Mouse (Mus musculus): ENCODE results near the gene Hoxb5. TPM values are rescaled to one million over a fixed set of nuclear protein-coding genes. Genes with fewer than 3 reads are reported as not detected.

Gene Hoxb5
- polyA plus RNA-seq, 1 experiment, result not detected

DNA sequence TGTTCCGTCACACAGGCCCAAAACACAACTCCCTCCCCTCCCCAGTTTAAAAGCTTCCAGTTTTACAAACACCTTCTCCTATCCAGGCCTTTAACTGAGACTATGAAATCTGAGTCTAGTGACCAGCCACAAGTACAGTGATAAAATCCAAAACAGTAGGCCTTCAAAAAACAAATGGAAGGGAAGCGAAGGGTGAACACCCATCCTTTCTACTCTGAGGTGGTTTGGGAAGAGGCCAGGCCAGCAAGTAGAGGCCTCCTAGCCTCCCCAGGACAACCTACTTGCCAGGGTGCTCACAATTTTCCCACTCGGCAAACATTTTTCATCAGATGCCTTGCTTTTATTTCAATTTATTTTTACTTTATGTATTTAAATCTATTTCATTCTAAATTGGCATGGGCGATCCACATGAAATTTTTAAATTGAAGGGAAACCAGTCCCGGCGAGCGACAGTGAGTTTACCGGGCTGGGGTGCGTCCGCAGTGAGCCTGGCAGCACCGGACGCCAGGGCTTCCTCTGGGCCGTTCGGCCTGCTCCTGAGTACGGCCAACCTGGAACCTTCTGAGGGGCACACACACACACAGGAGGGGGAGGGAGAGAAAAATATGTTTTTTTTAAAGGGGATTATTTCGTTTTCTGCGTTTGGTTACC is 12.3 kb upstream of the Hoxb5 start:
- no peak for TF ChIP-seq GATA1 (IDR thresholded peaks at IDR 0.05; ENCODE audit: low read length)

DNA sequence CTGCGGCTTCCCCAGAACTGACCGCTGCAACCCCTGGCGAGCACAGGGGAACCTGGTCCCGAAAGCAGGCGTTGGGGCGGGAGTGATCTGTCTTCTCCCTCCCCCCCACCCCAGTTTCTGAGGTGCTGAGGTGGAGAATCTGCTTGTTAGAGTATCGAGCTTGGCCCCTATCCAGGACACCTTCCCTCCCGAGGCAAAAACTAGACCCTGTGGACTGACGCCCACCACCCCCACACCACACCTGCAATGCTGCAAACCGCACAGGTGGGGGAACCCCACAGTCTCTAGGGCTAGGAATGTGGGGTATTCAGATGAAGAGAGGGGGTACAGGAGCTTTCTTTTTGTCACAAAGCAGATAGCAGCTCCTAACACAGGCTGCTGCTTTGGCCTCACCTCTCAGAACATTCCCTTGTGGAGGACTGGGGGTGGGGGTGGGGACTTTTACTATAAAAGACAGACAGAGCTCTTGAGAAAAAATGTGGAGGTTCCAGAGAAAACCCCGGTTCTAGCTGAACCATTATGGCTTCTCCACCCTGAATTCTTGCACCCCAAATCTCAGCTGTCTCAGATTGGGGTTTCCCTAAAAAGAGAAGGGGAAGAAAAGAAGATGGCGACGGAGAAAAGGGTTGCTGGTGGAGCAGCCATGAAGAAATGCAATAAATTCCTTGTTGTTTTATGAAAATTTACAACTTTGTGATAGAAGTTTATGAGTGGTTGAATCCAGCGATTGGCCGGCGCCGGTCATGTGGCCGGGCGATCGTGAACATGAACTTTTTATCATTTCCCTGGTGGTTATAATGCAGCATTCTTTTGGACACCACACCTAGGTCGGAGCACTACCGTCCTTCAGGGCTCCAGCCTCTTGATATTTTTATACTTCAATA is 11.2 kb upstream of the Hoxb5 start, which contains the start of gene Hoxb6:
Hoxb6 (plus strand) TSS at position 796 of the 884 bp plus-strand sequence.
- TF ChIP-seq GATA1 (IDR thresholded peaks at IDR 0.05; ENCODE audit: low read length), result no peak

DNA sequence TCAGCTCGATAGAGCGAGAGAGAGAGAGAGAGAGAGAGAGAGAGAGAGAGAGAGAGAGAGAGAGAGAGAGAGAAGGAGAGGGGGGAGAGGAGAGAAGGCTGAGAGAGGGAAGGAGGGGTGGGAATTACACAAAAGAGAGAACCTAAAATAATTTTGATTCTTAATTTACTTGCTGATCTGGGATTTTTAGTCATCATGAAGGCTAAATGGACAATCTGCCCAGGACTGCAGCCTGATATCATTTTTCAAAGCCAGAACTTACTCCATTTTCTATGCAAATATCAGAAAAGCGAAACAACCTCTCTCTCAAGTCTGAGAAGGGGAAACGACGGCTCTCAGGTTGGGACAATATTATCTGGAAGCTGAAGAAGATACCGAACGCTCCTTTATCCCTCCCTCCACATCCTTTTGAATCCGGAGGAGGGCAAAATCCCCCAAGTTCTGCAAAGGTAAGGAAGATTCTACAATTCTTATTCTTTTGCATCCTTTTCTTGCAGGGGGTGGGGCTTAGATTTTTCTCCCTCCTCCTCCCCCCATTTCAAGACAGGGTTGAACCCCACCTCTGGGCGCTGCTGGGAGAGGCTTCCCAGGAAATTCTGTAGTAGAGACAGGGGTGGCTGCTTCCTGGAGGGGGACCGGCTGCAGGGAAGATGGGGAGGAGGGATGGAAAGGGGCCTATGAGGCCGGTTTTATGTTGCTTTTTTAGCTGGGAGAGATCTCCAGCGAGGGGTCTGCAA is 10.4 kb upstream of the Hoxb5 start:
- TF ChIP-seq GATA1 (IDR thresholded peaks at IDR 0.05; ENCODE audit: low read length), result no peak

DNA sequence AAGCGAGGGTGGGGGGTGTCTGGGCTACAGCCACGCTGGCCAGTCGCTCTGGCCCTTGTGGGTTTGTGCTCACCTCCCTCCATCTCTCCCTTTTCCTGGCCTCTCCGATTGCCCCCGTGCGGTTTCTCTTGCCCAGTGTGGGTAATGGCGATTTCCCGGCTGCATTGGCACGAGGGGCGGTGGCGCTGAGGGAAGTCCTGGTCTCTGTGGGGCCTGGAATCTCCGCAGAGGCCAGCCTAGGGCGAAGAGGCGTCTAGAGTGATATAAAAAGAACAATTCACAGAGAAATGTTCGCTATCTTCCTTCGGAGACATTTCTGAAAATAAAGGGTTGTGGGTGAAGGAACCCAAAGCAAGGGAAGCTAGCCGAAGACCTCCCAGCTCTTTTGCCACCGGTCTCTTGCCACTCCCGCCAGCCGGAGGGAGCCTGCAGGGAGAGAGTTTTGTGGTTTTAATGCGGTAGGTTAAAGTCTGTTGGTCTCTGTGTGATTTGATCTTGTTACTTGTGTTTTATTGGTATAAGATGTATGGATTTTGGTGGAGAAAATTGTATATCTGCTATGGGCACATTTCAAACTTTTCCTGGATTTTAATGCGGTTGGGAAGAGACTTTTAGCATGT is 9.7 kb upstream of the Hoxb5 start:
- no peak for TF ChIP-seq GATA1 (IDR thresholded peaks at IDR 0.05; ENCODE audit: low read length)

DNA sequence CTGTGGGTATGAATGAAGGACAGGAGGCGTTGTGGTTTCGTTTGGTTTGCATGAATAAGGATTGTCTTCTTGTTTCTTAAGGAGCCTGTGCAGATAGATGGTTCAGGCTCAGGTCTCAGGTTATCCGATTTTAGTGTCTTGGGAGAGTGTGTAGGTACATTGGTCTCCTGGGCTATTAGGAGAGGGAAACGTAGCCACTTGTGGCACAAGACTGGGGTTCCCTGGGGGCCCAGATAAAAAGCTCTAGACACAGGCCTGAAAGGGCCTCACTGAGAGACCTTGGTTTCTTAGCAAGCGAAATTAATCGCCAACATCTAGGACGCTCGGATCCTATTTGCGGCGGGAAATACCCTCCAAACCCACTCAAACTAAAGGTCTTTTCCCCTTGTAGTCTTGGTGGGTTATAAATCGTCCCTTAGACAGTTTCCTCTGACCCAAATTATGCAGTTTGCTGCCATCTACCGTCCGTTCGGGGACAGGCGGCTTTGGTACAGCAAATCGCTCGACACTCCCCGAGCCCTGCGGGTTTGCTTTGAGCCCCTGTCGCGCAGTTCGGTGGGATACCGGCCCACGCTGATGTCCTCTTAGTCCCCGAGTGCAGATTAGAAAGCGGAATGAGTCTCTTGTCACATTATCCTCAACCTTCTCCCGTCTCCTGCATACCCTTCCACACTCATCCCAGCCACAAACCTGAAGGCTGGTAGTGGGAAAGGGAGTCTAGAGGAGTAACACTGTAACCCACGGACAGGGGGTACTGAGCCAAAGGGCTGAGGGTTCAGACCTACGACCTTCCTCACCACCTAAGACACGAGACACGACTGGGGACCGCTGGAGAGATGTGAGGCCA is 8.7 kb upstream of the Hoxb5 start:
- no peak for TF ChIP-seq GATA1 (IDR thresholded peaks at IDR 0.05; ENCODE audit: low read length)

DNA sequence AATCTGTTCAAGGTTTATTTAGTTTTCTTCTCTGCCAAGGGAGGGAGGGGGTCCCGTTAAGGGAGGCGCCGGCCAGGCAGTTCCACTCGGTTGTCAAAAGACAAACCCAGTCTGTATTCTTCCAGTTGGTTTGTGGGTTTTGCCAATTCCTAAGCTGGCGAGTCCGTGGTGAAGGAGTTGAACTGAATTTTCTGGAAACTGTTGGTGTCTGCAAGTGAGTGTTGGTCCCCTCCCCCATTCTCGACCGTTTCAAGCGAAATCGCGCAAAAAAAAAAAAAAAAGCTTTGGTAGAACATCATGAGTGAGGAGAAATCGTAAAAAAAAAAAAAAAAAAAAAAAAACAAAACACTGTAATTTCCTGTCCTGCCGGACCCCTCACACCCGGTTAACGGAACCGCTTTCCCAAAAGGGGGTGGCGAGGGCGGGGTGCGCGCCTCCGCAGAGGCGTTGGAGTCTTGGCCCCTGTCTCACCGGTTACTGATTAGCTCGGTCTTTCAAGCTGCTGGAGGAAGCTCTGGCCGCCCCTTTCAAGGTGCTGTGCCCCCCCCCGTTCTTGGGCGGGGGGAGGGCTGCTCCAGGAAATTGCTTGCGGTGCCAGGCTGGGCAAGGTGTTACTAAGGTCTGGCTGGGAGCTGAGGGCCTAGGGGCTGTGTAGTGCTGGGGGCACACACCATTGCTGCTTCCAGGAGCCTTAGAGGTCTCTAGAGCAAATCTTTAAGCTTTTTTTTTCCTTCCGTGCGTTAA is 7.9 kb upstream of the Hoxb5 start:
- TF ChIP-seq GATA1 (IDR thresholded peaks at IDR 0.05; ENCODE audit: low read length), result no peak

DNA sequence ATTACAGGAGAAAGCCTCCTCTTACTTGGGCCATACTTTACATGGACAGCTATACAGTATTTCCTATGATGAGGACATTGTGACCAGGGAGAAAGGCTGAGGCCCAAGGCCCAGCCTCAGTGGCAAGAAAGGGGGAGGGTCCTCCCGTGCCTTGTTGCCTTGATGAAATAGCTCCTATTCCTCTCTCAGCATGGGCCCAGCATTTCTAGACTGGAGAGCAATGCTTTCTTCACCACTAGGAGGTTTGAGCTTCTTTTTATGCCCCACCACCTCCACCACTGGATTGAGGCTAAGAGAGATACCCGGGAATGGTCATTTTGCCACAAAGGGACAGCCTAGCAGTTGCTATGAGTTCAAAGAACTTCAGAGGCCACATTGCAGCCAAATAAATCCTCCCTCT is 6.1 kb upstream of the Hoxb5 start:
- TF ChIP-seq GATA1 (IDR thresholded peaks at IDR 0.05; ENCODE audit: low read length), result no peak

DNA sequence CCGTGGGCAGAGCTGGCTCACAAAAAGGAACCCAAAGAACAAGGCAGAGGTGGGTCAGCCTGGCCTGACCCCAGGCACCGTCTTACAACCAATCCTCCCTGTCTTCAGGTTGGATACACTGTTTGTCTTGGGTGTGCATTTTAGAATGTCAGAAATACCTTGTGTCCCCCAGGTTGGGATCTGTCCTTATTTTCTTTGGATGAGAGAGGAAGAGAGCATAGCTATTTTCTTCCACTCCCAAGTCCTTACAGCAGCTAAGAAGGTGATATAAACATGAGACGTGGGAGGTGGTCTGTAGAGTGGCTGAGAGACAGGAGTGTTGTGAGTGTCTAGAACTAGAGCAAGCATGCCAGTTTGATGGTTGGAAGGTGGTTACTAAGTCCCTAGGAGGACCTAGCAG is 5.7 kb upstream of the Hoxb5 start:
- TF ChIP-seq GATA1 (IDR thresholded peaks at IDR 0.05; ENCODE audit: low read length), result no peak

DNA sequence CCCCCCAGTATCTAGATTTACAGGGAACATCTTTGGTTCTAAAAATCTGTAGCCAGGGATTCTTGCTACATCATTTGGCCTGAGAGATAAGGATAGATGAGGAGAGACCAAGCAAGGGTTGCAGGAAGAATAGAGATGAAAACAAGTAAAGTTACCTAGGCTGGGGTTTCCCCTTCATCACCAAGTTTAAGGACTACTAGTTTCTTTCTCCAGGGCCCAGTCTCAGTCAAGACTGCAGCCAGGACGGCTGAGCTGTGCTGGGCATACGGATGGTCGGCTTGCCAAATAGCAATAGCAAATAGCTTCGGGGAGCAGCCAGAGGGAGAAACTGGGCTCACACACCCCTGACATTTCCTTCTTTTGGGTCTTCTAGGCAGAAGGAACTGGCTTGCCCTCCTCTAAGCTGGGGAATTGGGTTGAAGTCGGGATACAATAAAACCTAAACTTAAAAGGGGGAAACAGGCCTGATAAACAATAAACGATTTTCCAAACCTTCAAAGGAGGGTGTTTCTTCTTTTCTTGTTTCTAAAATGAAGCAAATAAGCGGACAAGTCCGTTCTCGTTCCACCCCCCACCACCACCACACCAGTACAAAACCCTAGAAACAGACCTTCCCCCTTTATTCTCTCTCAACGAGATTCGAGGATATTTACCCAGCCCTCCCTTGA is 5.0 kb upstream of the Hoxb5 start:
- no peak for TF ChIP-seq GATA1 (IDR thresholded peaks at IDR 0.05; ENCODE audit: low read length)

DNA sequence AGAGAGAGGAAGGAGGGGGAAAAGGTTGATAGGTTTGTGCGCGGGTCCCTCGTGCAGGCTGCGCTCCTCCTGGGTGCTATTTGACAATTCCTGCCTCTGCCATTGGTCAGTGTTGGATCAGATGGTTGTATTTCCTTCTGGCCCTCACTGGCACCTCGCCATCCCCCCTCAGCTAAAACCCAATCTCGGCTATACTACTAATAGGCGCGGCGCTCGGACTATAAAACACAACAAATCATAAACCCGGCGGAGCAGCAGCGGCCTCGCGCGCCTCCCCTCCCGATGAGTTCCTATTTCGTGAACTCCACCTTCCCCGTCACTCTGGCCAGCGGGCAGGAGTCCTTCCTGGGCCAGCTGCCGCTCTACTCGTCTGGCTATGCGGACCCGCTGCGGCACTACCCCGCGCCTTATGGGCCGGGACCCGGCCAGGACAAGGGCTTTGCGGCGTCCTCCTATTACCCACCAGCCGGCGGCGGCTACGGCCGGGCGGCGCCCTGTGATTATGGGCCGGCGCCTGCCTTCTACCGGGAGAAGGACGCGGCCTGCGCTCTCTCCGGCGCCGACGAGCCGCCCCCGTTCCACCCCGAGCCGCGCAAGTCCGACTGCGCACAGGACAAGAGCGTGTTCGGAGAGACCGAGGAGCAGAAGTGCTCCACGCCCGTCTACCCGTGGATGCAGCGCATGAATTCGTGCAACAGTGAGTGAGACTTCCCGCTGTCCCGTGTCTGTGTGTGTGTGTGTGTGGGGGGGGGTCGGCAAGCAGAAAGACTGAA is 4.1 kb upstream of the Hoxb5 start:
- TF ChIP-seq GATA1 (IDR thresholded peaks at IDR 0.05; ENCODE audit: low read length), result no peak

DNA sequence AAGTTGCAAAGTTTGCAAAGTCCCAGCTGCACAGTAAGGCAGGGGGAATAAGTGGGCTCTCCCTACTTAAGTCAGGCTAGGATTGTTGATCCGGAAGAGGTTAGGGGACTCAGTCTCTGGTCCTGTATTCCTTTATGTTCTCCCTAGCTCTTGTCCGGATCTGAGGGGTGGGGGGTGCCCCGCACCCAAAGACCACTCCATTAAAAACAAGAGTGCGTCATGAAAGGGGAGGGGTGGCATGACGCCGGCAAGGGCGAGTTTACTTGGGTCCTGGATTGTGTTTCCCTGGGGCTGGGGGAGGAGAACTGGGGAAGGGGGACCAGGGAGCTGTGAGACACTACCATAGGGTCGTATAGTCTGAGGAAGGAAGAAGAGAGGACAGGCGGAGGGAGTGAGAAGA is 3.4 kb upstream of the Hoxb5 start:
- TF ChIP-seq GATA1 (IDR thresholded peaks at IDR 0.05; ENCODE audit: low read length), result no peak

DNA sequence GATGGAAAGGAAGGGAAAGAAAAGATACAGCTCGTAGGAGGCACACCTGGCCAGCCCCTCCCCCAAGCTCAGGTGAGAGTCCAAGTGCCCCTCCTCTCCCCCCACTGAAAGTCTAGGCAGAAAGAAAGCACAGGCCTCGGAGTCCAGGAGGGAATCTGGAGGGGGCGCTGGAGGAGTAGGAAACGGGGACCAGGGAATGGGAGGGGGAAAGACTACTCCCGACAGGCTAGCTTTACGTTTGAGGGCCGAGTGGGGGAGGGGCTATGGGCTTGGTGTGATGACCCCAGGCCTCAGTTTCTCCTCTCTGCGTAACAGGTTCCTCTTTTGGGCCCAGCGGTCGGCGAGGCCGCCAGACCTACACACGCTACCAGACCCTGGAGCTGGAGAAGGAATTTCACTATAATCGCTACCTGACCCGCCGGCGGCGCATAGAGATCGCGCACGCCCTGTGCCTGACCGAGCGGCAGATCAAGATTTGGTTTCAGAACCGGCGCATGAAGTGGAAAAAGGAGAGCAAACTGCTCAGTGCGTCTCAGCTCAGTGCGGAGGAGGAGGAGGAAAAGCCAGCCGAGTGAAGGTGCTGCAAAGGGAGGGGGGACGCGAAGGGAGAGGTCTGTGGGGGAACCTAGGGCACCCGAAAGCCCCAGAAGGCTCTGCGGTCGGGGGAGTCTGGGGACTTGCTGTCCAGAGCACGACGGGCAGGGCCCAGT is 2.6 kb upstream of the Hoxb5 start:
- no peak for TF ChIP-seq GATA1 (IDR thresholded peaks at IDR 0.05; ENCODE audit: low read length)
